Mouse (Mus musculus) midbrain, embryonic 13.5 days (tissue): ENCODE measurements at regions not wholly inside any gene's neighbourhood (a gene's known extent, or its start where the extent isn't known, plus 50 kb on each side); places are given as distances from the start of the nearest gene placed in this dataset.
A peak's percentile ranks its signal among the peaks of the same experiment; 100 is the strongest.

Source experiments
- ATAC-seq: fragments of 200-750 bp; cut with Nextera tagmentation; 2 replicates; pipeline ENCODE4 v1.8.0; 2017; ENCODE audit warnings: mild to moderate bottlenecking, moderate TSS enrichment, moderate library complexity
- H3K27ac ChIP-seq: fragments of 300-500 bp; sonication (generic); 2 replicates; pipeline ENCODE4 v1.5.1; 2015; ENCODE audit warnings: inconsistent platforms, mild to moderate bottlenecking, moderate library complexity
- H3K27me3 ChIP-seq: fragments of 300-500 bp; sonication (generic); 2 replicates; pipeline ENCODE4 v1.6.1; 2015; ENCODE audit warnings: mild to moderate bottlenecking, inconsistent platforms
- H3K36me3 ChIP-seq: fragments of 300-500 bp; sonication (generic); 2 replicates; pipeline ENCODE4 v1.6.1; 2015; ENCODE audit warnings: mild to moderate bottlenecking, inconsistent platforms
- H3K4me1 ChIP-seq: fragments of 300-500 bp; sonication (generic); replicated peaks from 2 replicates; pipeline ENCODE4 v1.6.1; 2015; ENCODE audit warnings: inconsistent platforms
- H3K4me2 ChIP-seq: fragments of 300-500 bp; sonication (generic); replicated peaks from 2 replicates; pipeline ENCODE4 v1.6.1; 2015; ENCODE audit warnings: moderate library complexity, mild to moderate bottlenecking, inconsistent platforms
- H3K4me3 ChIP-seq: fragments of 300-500 bp; sonication (generic); replicated peaks from 2 replicates; pipeline ENCODE4 v1.5.1; 2015; ENCODE audit warnings: mild to moderate bottlenecking, inconsistent platforms
- H3K9ac ChIP-seq: fragments of 300-500 bp; sonication (generic); replicated peaks from 2 replicates; pipeline ENCODE4 v1.6.1; 2015; ENCODE audit warnings: mild to moderate bottlenecking, inconsistent platforms
- H3K9me3 ChIP-seq: fragments of 300-500 bp; sonication (generic); 2 replicates; pipeline ENCODE4 v1.6.1; 2016; ENCODE audit warnings: mild to moderate bottlenecking, inconsistent platforms
- WGBS: fragments of 180-500 bp; shearing (Covaris S2); methylation state at CpG from one replicate; pipeline ENCODE4 v1.1.7; 2015; 5-methylcytosine and 5-hydroxymethylcytosine counted together

DNA sequence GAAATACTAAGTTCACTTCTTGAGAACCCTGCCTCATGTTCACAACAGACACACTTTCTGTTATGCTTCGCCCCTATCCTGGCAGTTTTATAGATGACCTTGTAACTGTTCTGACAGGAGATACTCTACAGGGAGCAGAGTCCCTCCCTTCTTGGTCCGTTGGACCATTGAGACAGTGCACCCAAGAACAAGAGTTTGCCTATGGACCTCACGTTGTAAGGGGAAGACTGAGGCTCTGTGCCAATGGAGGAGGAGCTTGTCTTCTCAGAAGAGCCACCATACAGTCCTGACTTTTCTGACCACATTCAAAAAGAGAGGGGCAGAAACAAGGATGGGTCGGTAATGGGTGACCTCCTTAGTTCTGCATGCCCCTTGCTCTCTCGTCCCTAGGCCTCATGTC lies 103.8 kb upstream of the Jun start:
- no peak overlapping the region for H3K9ac ChIP-seq
- H3K27me3 ChIP-seq: 0 out of 2 replicates have a peak, but pooled peaks cover 10% of the 10 kb centered on the region
- H3K36me3 ChIP-seq: no peaks in the 10 kb centered on the region
- H3K9me3 ChIP-seq: no peaks in the 10 kb centered on the region
- H3K4me2 ChIP-seq: no peak overlapping the region
- no peak overlapping the region for H3K27ac ChIP-seq
- 91% methylated on average over 5 of the region's 5 CpGs for WGBS
- H3K4me3 ChIP-seq: no peak overlapping the region
- no peak for ATAC-seq
- H3K4me1 ChIP-seq: peaks cover 24% of the 10 kb centered on the region

DNA sequence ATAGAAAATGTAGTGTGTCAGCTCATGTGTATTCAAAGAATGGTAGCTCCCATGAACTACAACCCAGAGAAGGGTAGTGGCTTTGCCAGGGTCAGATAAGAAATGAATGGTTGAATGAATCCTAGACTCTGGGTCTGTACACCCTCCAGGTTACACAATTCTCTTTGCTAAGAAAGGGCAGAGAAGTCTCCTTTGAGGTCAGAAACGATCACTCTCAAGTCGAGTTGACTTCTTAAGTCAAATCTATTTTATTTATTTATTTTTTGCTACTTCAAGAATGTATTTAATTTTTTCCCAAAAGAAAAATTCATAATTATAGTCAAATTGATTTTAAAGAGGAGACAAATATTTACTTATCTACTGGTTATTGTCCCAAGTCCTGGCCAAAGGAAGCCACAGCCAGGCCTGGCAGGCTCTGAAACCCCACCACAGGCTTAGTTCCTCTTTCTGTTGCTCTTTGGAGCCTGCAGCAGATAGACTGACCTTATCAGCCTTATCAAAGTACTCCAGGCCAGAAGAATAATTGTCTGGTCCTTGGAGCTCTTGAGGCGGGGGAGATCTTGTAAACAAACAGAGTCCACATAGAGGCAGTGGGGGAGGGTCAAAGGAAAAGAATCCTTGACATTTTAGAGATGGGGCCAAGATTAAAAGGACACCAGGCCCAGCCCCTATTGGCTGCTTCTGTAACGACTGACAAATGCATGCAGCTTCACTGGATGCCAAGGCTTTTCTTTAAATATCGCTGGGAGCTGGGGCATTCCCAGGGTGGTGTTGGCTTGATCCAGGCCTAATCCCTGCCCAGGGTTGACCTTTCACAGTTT lies 104.6 kb upstream of the Jun start:
- Histone ChIP-seq H3K4me1 (peaks cover 29% of the 10 kb centered on the region), H3K36me3 (no peaks in the 10 kb centered on the region), H3K9me3 (no peaks in the 10 kb centered on the region), H3K4me2 (no peak overlapping the region), H3K4me3 (no peak overlapping the region), H3K27ac (no peak overlapping the region), H3K9ac (no peak overlapping the region), H3K27me3 (0 out of 2 replicates have a peak, but pooled peaks cover 10% of the 10 kb centered on the region)
- WGBS: 47% methylated on average over 5 of the region's 5 CpGs
- ATAC-seq: no peak

DNA sequence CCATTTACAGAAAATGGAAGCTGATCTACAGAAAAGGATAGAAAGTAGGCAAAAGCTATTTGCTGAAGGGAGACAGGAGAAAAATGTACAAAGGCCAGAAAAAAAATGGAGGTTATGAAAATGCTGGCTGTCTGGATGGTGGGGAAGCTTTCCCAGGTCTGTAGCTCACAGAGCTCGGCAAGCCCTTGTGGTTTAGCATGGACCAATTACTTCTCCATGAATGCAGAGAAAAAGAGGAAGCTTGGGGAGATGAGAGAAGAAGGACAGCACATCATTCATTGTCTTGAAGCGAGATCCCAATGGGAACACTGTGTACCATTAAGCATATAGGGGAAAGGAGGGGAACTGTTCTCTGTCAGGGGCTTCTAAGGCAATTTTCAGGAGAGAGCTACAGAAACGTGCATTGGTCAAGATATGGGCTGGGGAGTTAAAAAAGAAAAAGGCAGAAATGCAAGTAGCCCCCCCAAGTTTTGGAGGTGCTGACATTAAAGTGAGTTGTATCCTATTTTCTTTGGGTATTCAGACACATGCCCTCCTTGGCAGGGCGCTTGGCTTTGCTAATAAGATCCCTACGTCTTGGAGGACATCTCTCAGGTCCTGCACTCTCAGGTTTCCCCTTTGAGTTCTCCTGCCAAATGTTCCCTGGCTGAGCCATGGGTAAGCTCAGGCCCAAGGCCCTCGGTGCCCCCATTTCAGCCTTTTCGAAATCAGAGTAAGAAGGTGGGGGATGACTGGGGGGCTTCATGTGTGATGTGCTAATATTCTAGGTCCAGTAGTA lies 105.8 kb upstream of the Jun start:
- ATAC-seq: no peak
- 83% methylated on average over 7 of the region's 7 CpGs for WGBS

DNA sequence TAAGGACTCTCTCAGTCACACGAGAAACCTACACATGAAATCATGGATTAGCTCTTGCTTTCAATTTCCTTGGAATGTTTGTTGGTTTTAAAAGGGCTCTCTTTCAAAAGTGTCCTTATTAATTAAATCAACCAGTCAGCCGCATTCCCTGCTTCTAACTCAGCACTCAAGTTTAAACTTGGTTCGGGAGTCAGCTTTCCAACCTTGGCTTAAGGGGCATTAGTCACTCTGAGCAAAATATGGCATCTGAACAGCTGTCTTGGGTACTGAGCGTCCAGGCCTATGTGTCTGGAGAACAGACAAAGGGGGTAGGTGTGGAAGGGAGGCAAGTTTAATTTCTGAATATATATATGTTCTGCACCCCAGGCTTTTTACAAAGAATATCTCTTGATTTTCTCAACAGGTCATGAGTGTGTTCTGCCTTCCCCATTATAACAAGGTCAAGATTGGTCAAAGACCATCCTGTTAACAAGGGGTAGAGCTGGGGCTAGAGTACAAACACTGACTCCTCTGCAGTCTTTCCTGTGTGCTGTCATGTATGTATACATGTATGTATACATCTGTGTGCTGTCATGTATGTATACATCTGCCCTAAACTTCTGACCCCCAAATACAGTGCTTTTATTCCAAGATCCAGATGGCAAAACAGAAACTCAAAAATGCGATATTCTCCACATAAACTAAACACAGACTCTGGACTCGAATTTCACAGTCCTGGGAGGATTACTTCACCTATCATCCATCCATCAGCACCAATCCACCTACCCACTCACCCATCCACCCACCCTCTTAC lies 106.8 kb upstream of the Jun start:
- H3K9me3 ChIP-seq: no peaks in the 10 kb centered on the region
- 81% methylated on average over 6 of the region's 6 CpGs for WGBS

More for the DNA sequence above, 105.8 kb upstream of the Jun start:
- H3K27ac ChIP-seq: no peak overlapping the region
- no peak overlapping the region for H3K4me3 ChIP-seq
- no peaks in the 10 kb centered on the region for H3K36me3 ChIP-seq
- H3K27me3 ChIP-seq: 0 out of 2 replicates have a peak, but pooled peaks cover 6% of the 10 kb centered on the region
- H3K4me1 ChIP-seq: peaks cover 30% of the 10 kb centered on the region
- no peak overlapping the region for H3K9ac ChIP-seq
- H3K4me2 ChIP-seq: no peak overlapping the region
- H3K9me3 ChIP-seq: no peaks in the 10 kb centered on the region

DNA sequence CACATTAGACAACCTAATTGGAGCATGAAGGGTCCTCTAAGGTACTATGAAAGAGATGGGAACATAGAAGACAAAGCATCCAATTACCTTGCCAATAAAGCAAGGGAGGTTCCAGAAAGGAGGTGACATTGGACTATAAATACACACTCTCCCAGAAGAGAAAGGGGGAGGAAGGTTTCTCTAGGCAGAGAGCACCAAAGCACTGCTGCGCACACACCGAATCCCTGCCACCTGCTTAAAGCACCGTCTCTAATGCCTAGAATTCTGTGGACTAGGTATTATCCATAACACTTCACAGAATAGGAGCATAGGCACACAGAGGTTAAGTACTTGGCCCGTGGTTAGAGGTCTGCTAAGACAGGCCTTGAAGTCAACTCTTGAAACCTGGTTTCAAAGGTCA lies 107.8 kb upstream of the Jun start:
- no peaks in the 10 kb centered on the region for H3K36me3 ChIP-seq
- ATAC-seq: no peak
- H3K27ac ChIP-seq: no peak overlapping the region
- H3K4me2 ChIP-seq: no peak overlapping the region
- H3K4me3 ChIP-seq: no peak overlapping the region
- H3K9me3 ChIP-seq: no peaks in the 10 kb centered on the region
- H3K9ac ChIP-seq: no peak overlapping the region
- H3K27me3 ChIP-seq: 0 out of 2 replicates have a peak, but pooled peaks cover 6% of the 10 kb centered on the region
- H3K4me1 ChIP-seq: peaks cover 15% of the 10 kb centered on the region
- WGBS: 90% methylated on average over 4 of the region's 4 CpGs

More for the DNA sequence above, 106.8 kb upstream of the Jun start:
- H3K4me1 ChIP-seq: peaks cover 24% of the 10 kb centered on the region
- 0 out of 2 replicates have a peak, but pooled peaks cover 6% of the 10 kb centered on the region for H3K27me3 ChIP-seq
- H3K36me3 ChIP-seq: no peaks in the 10 kb centered on the region
- H3K4me3 ChIP-seq: no peak overlapping the region
- no peak overlapping the region for H3K27ac ChIP-seq
- no peak overlapping the region for H3K4me2 ChIP-seq
- ATAC-seq: no peak
- H3K9ac ChIP-seq: no peak overlapping the region

DNA sequence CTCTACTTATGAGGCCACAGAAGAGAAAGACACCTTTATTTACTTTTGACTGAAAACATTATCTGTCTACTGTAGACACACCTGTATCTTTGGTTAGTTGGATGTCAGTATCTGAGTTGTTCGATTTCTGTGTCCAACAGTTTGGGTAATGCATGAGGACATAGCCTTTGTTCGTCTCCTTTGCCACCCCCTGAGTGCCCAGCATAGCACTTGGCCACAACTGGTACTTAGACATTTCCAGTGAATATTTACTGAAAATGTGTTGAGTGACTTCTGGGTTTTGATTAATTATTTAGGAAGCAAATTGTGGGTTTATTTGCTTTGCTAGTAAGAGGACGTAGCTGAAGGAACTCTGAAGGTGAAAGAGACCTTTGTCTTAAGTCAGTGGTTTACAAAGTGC lies 108.4 kb upstream of the Jun start:
- 91% methylated on average over 3 of the region's 3 CpGs for WGBS
- H3K9ac ChIP-seq: no peak overlapping the region
- peaks cover 15% of the 10 kb centered on the region for H3K4me1 ChIP-seq
- 0 out of 2 replicates have a peak, but pooled peaks cover 6% of the 10 kb centered on the region for H3K27me3 ChIP-seq
- no peaks in the 10 kb centered on the region for H3K36me3 ChIP-seq
- no peak overlapping the region; the same call in 1 of the 2 replicates for H3K4me3 ChIP-seq
- H3K4me2 ChIP-seq: peak overlapping the region; percentile 77
- H3K27ac ChIP-seq: no peak overlapping the region
- no peak for ATAC-seq
- no peaks in the 10 kb centered on the region for H3K9me3 ChIP-seq

DNA sequence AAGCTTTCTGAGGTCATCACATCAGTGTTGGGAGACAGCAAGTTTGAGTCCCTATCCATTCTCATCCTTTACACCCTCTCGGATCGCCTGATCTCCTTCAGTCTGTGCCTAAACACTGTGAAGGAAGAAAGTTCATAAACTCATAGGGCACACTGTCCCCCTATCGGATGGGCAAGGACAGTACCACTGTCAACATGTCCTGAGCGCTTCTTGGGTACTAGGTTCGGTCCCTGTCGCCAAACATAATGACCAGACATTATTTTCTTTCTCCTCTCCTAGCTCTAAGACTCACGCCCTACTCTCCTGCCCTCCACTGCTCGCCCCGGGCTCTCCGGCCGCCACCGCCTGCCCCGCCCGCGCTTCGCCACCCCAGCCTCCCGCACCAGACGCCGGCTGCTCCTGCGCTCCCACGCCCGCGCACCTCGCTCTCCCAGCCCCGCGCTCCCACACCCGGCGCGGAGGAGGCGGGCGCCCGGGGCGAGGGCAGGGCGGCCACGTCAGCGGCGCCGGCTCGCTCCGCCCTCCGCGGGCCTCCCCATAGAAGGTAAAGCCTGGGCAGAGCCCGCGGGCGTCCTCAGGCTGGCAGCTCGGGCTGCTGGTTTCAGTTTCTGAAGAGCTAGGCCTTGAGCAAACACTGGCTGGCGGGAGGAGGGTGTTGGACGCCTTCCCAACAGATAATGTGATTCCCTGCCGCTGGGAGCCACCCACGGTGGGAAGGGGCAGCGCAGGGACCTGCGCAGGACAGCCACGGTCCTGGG lies 109.1 kb upstream of the Jun start:
- peak; percentile 95 for ATAC-seq

DNA sequence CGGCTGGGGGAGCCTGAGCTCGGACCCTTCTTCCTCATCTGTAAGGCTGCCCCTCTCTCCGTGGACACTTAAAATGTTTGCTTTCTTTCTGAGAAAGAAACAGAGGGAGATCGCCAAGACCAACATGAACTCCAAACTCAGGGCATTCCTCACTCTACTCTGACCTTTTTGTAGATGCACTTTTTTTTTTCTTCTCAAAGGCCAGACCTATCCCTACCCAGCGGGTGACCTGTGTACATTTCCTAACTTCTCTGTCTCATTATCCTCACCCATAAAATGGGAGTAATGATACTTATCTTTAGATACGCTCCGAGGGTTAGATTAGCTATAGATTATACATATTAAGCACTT lies 109.6 kb upstream of the Jun start:
- 0 out of 2 replicates have a peak, but pooled peaks cover 4% of the 10 kb centered on the region for H3K27me3 ChIP-seq
- H3K9ac ChIP-seq: peak overlapping the region; percentile 75
- no peaks in the 10 kb centered on the region for H3K36me3 ChIP-seq
- H3K4me2 ChIP-seq: peak overlapping the region; percentile 77
- peak overlapping the region; percentile 56 for H3K4me3 ChIP-seq
- WGBS: 30% methylated on average over 7 of the region's 7 CpGs
- peaks cover 14% of the 10 kb centered on the region for H3K4me1 ChIP-seq
- ATAC-seq: no peak
- H3K9me3 ChIP-seq: no peaks in the 10 kb centered on the region
- H3K27ac ChIP-seq: peak overlapping the region; percentile 77

More for the DNA sequence above, 109.1 kb upstream of the Jun start:
- Histone ChIP-seq H3K9me3 (no peaks in the 10 kb centered on the region), H3K36me3 (no peaks in the 10 kb centered on the region), H3K27me3 (0 out of 2 replicates have a peak, but pooled peaks cover 4% of the 10 kb centered on the region), H3K4me1 (peaks cover 15% of the 10 kb centered on the region), H3K4me3 (peak overlapping the region; percentile 56), H3K9ac (peak overlapping the region; percentile 75), H3K27ac (peak overlapping the region; percentile 77), H3K4me2 (peak overlapping the region; percentile 77)
- 1% methylated on average over 48 of the region's 53 CpGs for WGBS

DNA sequence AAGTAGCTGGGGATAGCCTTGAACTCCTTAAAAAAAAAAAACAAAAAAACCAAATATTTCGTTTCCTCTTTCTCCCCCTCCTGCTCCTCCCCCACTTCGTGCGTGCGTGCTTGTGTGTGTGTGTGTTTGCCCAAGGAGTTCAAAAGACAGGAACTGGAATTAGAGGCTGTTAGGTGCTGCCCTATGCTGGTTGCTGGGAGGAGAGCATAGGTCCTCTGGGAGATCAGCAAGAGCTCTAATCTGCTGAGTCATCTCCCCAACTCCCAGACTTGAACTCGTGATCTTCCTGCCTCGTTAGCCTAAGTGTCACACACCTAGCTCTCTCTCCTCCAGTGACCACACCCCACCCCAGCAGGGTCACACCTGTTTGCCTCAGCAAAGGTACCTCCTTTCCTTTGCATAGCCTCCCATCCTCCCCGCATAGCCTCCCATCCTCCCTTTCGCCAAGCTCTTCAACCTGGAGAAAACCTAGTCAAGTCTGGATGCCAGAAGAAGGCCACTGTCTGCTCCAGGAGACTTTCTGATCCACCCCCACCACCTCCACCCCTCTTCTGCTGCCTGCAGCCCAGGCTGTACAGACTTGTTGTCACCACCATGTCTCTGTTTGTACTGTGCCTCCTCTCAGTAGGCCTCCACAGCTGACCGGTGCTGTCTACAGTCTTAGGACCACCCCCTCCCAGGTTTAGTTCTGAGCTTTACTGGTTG lies 110.5 kb upstream of the Jun start:
- Histone ChIP-seq H3K9ac (no peak overlapping the region), H3K4me3 (no peak overlapping the region), H3K4me1 (peaks cover 7% of the 10 kb centered on the region), H3K9me3 (no peaks in the 10 kb centered on the region), H3K27me3 (no peaks in the 10 kb centered on the region), H3K27ac (no peak overlapping the region), H3K36me3 (no peaks in the 10 kb centered on the region), H3K4me2 (no peak overlapping the region)
- 85% methylated on average over 9 of the region's 9 CpGs for WGBS
- ATAC-seq: no peak

DNA sequence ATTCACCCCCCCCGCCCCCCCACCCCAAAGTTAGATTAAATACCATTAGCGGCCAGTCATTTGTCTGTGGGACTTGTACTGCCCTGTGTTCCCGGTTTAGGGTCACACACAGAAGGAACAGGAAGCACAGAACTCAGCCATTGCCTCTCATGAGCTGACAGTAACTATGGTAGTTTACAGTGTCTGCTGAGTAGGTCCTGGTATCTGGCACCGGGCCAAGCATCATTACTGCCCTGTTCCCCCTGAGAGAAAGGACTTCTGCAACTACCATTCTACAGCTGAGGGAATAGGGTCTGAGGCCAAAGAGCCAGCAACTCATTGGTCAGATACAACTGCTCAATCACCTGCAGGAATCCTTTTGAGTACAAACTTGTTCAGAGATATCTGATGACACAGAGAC lies 111.4 kb upstream of the Jun start:
- Histone ChIP-seq H3K4me1 (peaks cover 7% of the 10 kb centered on the region), H3K4me3 (no peak overlapping the region), H3K9me3 (no peaks in the 10 kb centered on the region), H3K9ac (no peak overlapping the region), H3K36me3 (no peaks in the 10 kb centered on the region), H3K4me2 (no peak overlapping the region), H3K27me3 (no peaks in the 10 kb centered on the region), H3K27ac (no peak overlapping the region)
- WGBS: 85% methylated on average over 4 of the region's 4 CpGs
- ATAC-seq: no peak

DNA sequence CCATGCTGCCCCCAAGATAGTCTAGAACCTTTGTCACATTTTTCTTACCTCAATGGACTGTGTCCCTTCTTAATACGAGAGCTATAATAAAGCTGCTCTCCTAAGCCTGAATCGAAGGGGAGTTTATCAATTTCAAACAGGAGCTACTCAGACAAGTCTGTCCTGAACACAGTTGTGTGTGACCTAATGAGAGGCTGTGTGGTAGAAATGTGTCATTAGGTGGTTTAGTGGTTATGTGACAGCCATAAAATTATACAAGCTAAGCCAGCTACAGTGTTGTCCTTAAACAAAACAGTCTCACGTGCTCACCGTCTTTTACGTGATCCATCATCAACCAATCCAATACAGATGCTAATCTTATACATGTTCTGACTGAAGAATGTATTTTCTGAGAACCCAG lies 114.5 kb upstream of the Jun start:
- Histone ChIP-seq H3K9me3 (no peaks in the 10 kb centered on the region), H3K4me2 (no peak overlapping the region), H3K9ac (no peak overlapping the region), H3K27me3 (no peaks in the 10 kb centered on the region), H3K4me1 (peaks cover 3% of the 10 kb centered on the region; the same call in 1 of the 2 replicates), H3K4me3 (no peak overlapping the region), H3K27ac (no peak overlapping the region), H3K36me3 (no peaks in the 10 kb centered on the region)
- 79% methylated on average over 5 of the region's 5 CpGs for WGBS
- no peak for ATAC-seq
